19 mouse cellular contexts compared by ENCODE assay signal in the genomic region with DNA sequence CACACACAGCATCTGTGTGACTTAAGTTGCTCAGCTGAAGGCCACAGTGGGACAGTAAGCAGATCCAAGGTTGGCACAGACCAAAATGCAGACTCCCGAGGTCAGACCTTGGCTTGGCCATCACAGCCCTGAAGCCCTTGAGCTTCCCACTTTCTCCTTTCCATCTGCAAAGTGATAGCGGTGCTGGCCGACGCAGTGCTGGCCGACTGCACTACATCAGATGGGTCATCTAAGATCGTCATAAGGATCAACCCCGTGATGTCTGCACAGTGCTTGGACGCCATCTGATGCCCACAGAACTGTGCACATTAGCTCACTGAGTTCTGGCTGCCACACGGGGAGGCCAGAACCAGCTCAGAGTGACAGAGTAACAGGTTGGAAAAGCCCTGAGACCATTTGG.
A peak's percentile ranks its signal among the peaks of the same experiment; 100 is the strongest.
DNase-seq lines count a peak whose midpoint lies in the region; ATAC-seq lines count a peak whose summit lies in the region.
"Had no signal": no experiment of that assay in that cellular context is flagged by ENCODE, and none has a peak within 500 bp of the region (broad histone marks: within the 10 kb centered on the region; RNA-seq: fewer than 3 reads in every experiment).

No protein-coding gene starts in this region.

- H3K9me3 ChIP-seq in hindbrain, embryonic 15.5 days: no peaks in the 10 kb centered on the region
- no peaks in the 10 kb centered on the region for H3K9me3 ChIP-seq in hindbrain, embryonic 10.5 days
- H3K9me3 ChIP-seq: limb, embryonic 10.5 days; liver, embryonic 12.5 days; lung, embryonic 15.5 days had no signal

- peak; percentile 38 for DNase-seq in adrenal gland, adult 8-10 months
- DNase-seq in adrenal gland, postnatal 25 days: no peak
- no peak for DNase-seq in hindbrain, embryonic 10.5 days (ENCODE audit: low spot score)
- DNase-seq in adrenal gland, postnatal 14 days: peak; percentile 54
- peak; percentile 58 to 73 for DNase-seq in cerebellum, postnatal 10 days
- no peak for DNase-seq in T-cell, adult 2 months (ENCODE audit: low spot score)
- DNase-seq in testis, postnatal 14 days (ENCODE audit: low spot score): no peak
- DNase-seq: gastrocnemius, postnatal 36 days; kidney, adult 2 months; kidney, postnatal 25 days; right cerebral cortex, postnatal 25 days; thymus, adult 18-20 months had no signal

- 77% methylated on average over 9 of the region's 9 CpGs for WGBS in hindbrain, embryonic 15.5 days
- WGBS in hindbrain, embryonic 10.5 days: 89% methylated on average over 9 of the region's 9 CpGs

- no peak overlapping the region for H3K4me3 ChIP-seq in hindbrain, embryonic 15.5 days
- H3K4me3 ChIP-seq in hindbrain, embryonic 10.5 days: no peak overlapping the region
- H3K4me3 ChIP-seq: limb, embryonic 10.5 days; liver, embryonic 12.5 days; lung, embryonic 15.5 days; myocyte had no signal

- H3K4me2 ChIP-seq in hindbrain, embryonic 15.5 days: no peak overlapping the region
- H3K4me2 ChIP-seq: liver, embryonic 12.5 days; lung, embryonic 15.5 days had no signal

- peaks cover 35% of the 10 kb centered on the region for H3K4me1 ChIP-seq in hindbrain, embryonic 15.5 days (replicated peaks)
- peaks cover 21% of the 10 kb centered on the region for H3K4me1 ChIP-seq in hindbrain, embryonic 10.5 days (replicated peaks)
- H3K4me1 ChIP-seq: liver, embryonic 12.5 days; lung, embryonic 15.5 days had no signal

- no peak overlapping the region for H3K9ac ChIP-seq in hindbrain, embryonic 15.5 days
- H3K9ac ChIP-seq: liver, embryonic 12.5 days; lung, embryonic 15.5 days had no signal

- H3K27me3 ChIP-seq in hindbrain, embryonic 15.5 days: no peaks in the 10 kb centered on the region
- no peaks in the 10 kb centered on the region for H3K27me3 ChIP-seq in hindbrain, embryonic 10.5 days (ENCODE audit: insufficient read depth, poor library complexity, severe bottlenecking)
- H3K27me3 ChIP-seq: liver, embryonic 12.5 days; lung, embryonic 15.5 days had no signal

- H3K36me3 ChIP-seq in hindbrain, embryonic 15.5 days: peaks cover 9% of the 10 kb centered on the region
- no peaks in the 10 kb centered on the region for H3K36me3 ChIP-seq in hindbrain, embryonic 10.5 days
- H3K36me3 ChIP-seq: limb, embryonic 10.5 days; liver, embryonic 12.5 days; lung, embryonic 15.5 days had no signal

- ATAC-seq in hindbrain, embryonic 15.5 days (ENCODE audit: low FRiP score, low read depth): no peak
- ATAC-seq: activated CD4-positive, CD25-positive, alpha-beta regulatory T cell, adult 4 months; forebrain, embryonic 14.5 days; liver, embryonic 12.5 days had no signal

- H3K27ac ChIP-seq in hindbrain, embryonic 15.5 days (replicated peaks): peak overlapping the region; percentile 48
- no peak overlapping the region for H3K27ac ChIP-seq in hindbrain, embryonic 10.5 days
- H3K27ac ChIP-seq: limb, embryonic 10.5 days; liver, embryonic 12.5 days; lung, embryonic 15.5 days had no signal

Comparison
In these comparisons a context has a peak if more than half of its experiments do, and no peak if none do; other contexts are left out.
1. DNase-seq: peak in adrenal gland, adult 8-10 months (single experiment), adrenal gland, postnatal 14 days (single experiment) and cerebellum, postnatal 10 days (2 of 2); none in adrenal gland, postnatal 25 days (single experiment), hindbrain, embryonic 10.5 days (single experiment), T-cell, adult 2 months (single experiment) and testis, postnatal 14 days (single experiment).